Mouse (Mus musculus): ENCODE measurements around the gene Mief2. TPM values are rescaled to one million over a fixed set of nuclear protein-coding genes. Genes with fewer than 3 reads are reported as not detected.

The Mief2 gene
- polyA plus RNA-seq, 1 experiment: 14.0 TPM

- TF ChIP-seq MYOD1 (IDR thresholded peaks at IDR 0.05; ENCODE audit: control insufficient read depth, insufficient read length, low read depth) (no peak), MAX (IDR thresholded peaks at IDR 0.05) (no peak), USF1 (IDR thresholded peaks at IDR 0.05; ENCODE audit: low read depth) (no peak)
- peaks cover 44% of the 10 kb centered on the region for H3K79me2 ChIP-seq (ENCODE audit: control insufficient read depth, insufficient read depth)
- H3K27me3 ChIP-seq (ENCODE audit: control insufficient read depth, insufficient read depth, insufficient read length): no peaks in the 10 kb centered on the region
- peaks cover 63% of the 10 kb centered on the region for H3K36me3 ChIP-seq (ENCODE audit: control insufficient read depth, insufficient read depth)
- H3ac ChIP-seq (ENCODE audit: control insufficient read depth, insufficient read length, low read depth): no peak overlapping the region
- H3K4me3 ChIP-seq (ENCODE audit: insufficient read depth, poor library complexity, severe bottlenecking): no peak overlapping the region
- peaks cover 40% of the 10 kb centered on the region for H3K79me3 ChIP-seq (ENCODE audit: low read depth)
Observed at GRCm38 (mm10) chr11:60706076-60706475, 22.1 kb upstream of the Mief2 start.

- H3K79me2 ChIP-seq (ENCODE audit: control insufficient read depth, insufficient read depth): peaks cover 36% of the 10 kb centered on the region
- H3K4me3 ChIP-seq (ENCODE audit: insufficient read depth, poor library complexity, severe bottlenecking): no peak overlapping the region
- H3K36me3 ChIP-seq (ENCODE audit: control insufficient read depth, insufficient read depth): peaks cover 71% of the 10 kb centered on the region
- H3K79me3 ChIP-seq (ENCODE audit: low read depth): peaks cover 32% of the 10 kb centered on the region
- H3K27me3 ChIP-seq (ENCODE audit: control insufficient read depth, insufficient read depth, insufficient read length): no peaks in the 10 kb centered on the region
- peak overlapping the region; percentile 35 for H3ac ChIP-seq (ENCODE audit: control insufficient read depth, insufficient read length, low read depth)
- TF ChIP-seq FOSL1 (IDR thresholded peaks at IDR 0.05; ENCODE audit: insufficient read depth, low read length, poor library complexity, severe bottlenecking) (no peak), MAX (IDR thresholded peaks at IDR 0.05) (no peak), CTCF (IDR thresholded peaks at IDR 0.05; ENCODE audit: control insufficient read depth, insufficient read depth, insufficient read length) (no peak), MYOG (IDR thresholded peaks at IDR 0.05; ENCODE audit: control insufficient read depth, extremely low read depth, insufficient read length) (no peak), USF1 (IDR thresholded peaks at IDR 0.05; ENCODE audit: low read depth) (no peak), MYOD1 (IDR thresholded peaks at IDR 0.05; ENCODE audit: control insufficient read depth, insufficient read length, low read depth) (no peak), CEBPB (IDR thresholded peaks at IDR 0.05; ENCODE audit: low read depth) (no peak)
Observed at GRCm38 (mm10) chr11:60706696-60707480, 21.3 kb upstream of the Mief2 start.

GRCm38 (mm10) chr11:60707672-60708071 is 20.5 kb upstream of the Mief2 start:
- Histone ChIP-seq H3K36me3 (ENCODE audit: control insufficient read depth, insufficient read depth) (peaks cover 79% of the 10 kb centered on the region), H3K4me3 (ENCODE audit: insufficient read depth, poor library complexity, severe bottlenecking) (no peak overlapping the region), H3K79me2 (ENCODE audit: control insufficient read depth, insufficient read depth) (peaks cover 28% of the 10 kb centered on the region), H3K79me3 (ENCODE audit: low read depth) (peaks cover 26% of the 10 kb centered on the region), H3ac (ENCODE audit: control insufficient read depth, insufficient read length, low read depth) (no peak overlapping the region), H3K27me3 (ENCODE audit: control insufficient read depth, insufficient read depth, insufficient read length) (no peaks in the 10 kb centered on the region)
- TF ChIP-seq USF1 (IDR thresholded peaks at IDR 0.05; ENCODE audit: low read depth) (peak; percentile 17), MAX (IDR thresholded peaks at IDR 0.05) (peak; percentile 33), FOSL1 (IDR thresholded peaks at IDR 0.05; ENCODE audit: insufficient read depth, low read length, poor library complexity, severe bottlenecking) (no peak)

DNA sequence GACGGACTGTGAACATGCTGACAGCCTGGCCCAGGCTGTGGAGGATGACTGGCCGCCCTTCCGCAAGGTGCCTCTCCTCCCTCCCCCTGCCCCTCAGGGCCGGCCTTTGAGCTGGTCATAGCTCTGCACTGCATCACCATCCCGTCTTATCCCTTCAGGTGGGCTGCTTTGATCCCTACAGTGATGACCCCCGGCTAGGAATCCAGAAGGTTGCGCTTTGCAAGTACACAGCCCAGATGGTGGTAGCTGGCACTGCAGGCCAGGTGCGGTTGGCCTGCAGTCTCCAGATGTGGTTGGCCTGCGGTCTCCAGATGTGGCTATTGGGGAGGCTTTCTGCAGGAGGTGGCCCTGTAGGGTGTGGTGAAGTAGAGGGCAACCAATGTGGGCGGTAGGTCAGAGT is 19.6 kb upstream of the Mief2 start:
- no peak for TF ChIP-seq CEBPB (IDR thresholded peaks at IDR 0.05; ENCODE audit: low read depth)
- TF ChIP-seq MYOG (IDR thresholded peaks at IDR 0.05; ENCODE audit: control insufficient read depth, extremely low read depth, insufficient read length): no peak
- TF ChIP-seq MYOD1 (IDR thresholded peaks at IDR 0.05; ENCODE audit: control insufficient read depth, insufficient read length, low read depth): no peak
- no peak overlapping the region for H3K4me3 ChIP-seq (ENCODE audit: insufficient read depth, poor library complexity, severe bottlenecking)
- H3K36me3 ChIP-seq (ENCODE audit: control insufficient read depth, insufficient read depth): peaks cover 88% of the 10 kb centered on the region
- H3K79me3 ChIP-seq (ENCODE audit: low read depth): peaks cover 17% of the 10 kb centered on the region
- H3K27me3 ChIP-seq (ENCODE audit: control insufficient read depth, insufficient read depth, insufficient read length): no peaks in the 10 kb centered on the region
- H3ac ChIP-seq (ENCODE audit: control insufficient read depth, insufficient read length, low read depth): no peak overlapping the region
- H3K79me2 ChIP-seq (ENCODE audit: control insufficient read depth, insufficient read depth): peaks cover 18% of the 10 kb centered on the region

DNA sequence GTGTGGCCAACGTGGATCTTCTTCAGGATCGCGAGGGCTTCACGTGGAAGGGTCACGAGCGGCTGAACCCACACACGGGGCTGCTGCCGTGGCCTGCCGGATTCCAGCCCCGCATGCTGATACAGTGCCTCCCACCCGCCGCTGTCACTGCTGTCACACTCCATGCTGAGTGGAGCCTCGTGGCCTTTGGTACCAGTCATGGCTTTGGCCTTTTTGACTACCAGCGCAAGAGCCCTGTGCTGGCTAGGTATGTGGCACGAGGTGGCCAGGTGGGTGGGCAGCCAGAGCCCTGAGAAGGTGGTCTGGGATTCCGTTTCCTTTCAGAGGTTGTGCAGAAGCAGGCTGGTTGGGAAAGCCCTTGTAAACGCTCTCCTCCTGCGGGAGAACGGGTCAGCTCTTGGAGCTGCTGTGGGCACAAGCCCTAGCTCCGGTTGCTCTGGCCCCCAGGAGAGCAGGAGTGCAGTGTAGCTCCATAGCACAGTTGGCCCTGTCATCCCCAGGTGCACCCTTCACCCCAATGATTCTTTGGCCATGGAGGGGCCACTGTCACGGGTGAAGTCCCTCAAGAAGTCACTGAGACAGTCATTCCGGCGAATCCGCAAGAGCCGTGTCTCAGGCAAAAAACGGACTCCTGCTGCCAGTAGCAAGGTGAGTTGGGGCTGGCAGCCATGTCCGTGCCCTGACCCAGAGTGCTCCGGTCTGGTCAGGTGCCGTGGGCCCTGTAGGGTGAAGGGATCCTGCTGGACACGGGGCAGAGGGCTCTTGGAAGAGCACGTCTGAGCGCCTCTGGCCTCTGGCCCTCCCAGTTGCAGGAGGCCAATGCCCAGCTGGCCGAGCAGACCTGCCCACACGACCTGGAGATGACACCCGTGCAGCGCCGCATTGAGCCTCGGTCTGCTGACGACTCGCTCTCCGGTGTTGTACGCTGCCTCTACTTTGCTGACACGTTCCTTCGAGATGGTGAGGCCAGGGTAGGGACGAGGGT is 18.4 kb upstream of the Mief2 start:
- TF ChIP-seq MAX (IDR thresholded peaks at IDR 0.05): no peak
- TF ChIP-seq CTCF (IDR thresholded peaks at IDR 0.05; ENCODE audit: control insufficient read depth, insufficient read depth, insufficient read length): no peak
- TF ChIP-seq MYOD1 (IDR thresholded peaks at IDR 0.05; ENCODE audit: control insufficient read depth, insufficient read length, low read depth): no peak
- no peak for TF ChIP-seq FOSL1 (IDR thresholded peaks at IDR 0.05; ENCODE audit: insufficient read depth, low read length, poor library complexity, severe bottlenecking)
- no peak for TF ChIP-seq CEBPB (IDR thresholded peaks at IDR 0.05; ENCODE audit: low read depth)
- no peak for TF ChIP-seq MYOG (IDR thresholded peaks at IDR 0.05; ENCODE audit: control insufficient read depth, extremely low read depth, insufficient read length)
- no peak for TF ChIP-seq USF1 (IDR thresholded peaks at IDR 0.05; ENCODE audit: low read depth)
- no peaks in the 10 kb centered on the region for H3K27me3 ChIP-seq (ENCODE audit: control insufficient read depth, insufficient read depth, insufficient read length)
- peaks cover 88% of the 10 kb centered on the region for H3K36me3 ChIP-seq (ENCODE audit: control insufficient read depth, insufficient read depth)

More for the DNA sequence above, 18.4 kb upstream of the Mief2 start:
- Histone ChIP-seq H3ac (ENCODE audit: control insufficient read depth, insufficient read length, low read depth) (no peak overlapping the region), H3K79me3 (ENCODE audit: low read depth) (peaks cover 6% of the 10 kb centered on the region), H3K79me2 (ENCODE audit: control insufficient read depth, insufficient read depth) (peaks cover 7% of the 10 kb centered on the region), H3K4me3 (ENCODE audit: insufficient read depth, poor library complexity, severe bottlenecking) (no peak overlapping the region)
